Mouse (Mus musculus) heart, embryonic 12.5 days (tissue): ENCODE results near the gene Lyl1. TPM values are rescaled to one million over a fixed set of nuclear protein-coding genes. Genes with fewer than 3 reads are reported as not detected.

Experiments
- ATAC-seq: fragments of 200-750 bp; cut with Nextera tagmentation; 2 replicates; pipeline ENCODE4 v1.8.0; 2017; ENCODE audit warnings: moderate TSS enrichment, moderate library complexity; ENCODE audit not compliant: insufficient number of reproducible peaks, low FRiP score
- H3K27ac ChIP-seq: fragments of 300-500 bp; sonication (generic); 2 replicates; pipeline ENCODE4 v1.5.1; 2016; ENCODE audit warnings: mild to moderate bottlenecking, moderate library complexity; ENCODE audit not compliant: poor library complexity, severe bottlenecking
- H3K27me3 ChIP-seq: fragments of 300-500 bp; sonication (generic); replicated peaks from 2 replicates; pipeline ENCODE4 v1.6.1; 2016; ENCODE audit warnings: mild to moderate bottlenecking, moderate library complexity
- H3K36me3 ChIP-seq: fragments of 300-500 bp; sonication (generic); 2 replicates; pipeline ENCODE4 v1.6.1; 2016; ENCODE audit warnings: mild to moderate bottlenecking, moderate library complexity
- H3K4me1 ChIP-seq: fragments of 300-500 bp; sonication (generic); replicated peaks from 2 replicates; pipeline ENCODE4 v1.6.1; 2016; ENCODE audit warnings: mild to moderate bottlenecking
- H3K4me2 ChIP-seq: fragments of 300-500 bp; sonication (generic); 2 replicates; pipeline ENCODE4 v1.6.1; 2016; ENCODE audit warnings: mild to moderate bottlenecking, moderate library complexity
- H3K4me3 ChIP-seq: fragments of 300-500 bp; sonication (generic); 2 replicates; pipeline ENCODE4 v1.5.1; 2016; ENCODE audit warnings: mild to moderate bottlenecking
- H3K9ac ChIP-seq: fragments of 300-500 bp; sonication (generic); 2 replicates; pipeline ENCODE4 v1.6.1; 2016; ENCODE audit warnings: mild to moderate bottlenecking, moderate library complexity
- H3K9me3 ChIP-seq: fragments of 300-500 bp; sonication (generic); replicated peaks from 2 replicates; pipeline ENCODE4 v1.6.1; 2016; ENCODE audit warnings: mild to moderate bottlenecking, moderate library complexity
- WGBS: fragments of 180-500 bp; shearing (Covaris S2); methylation state at CpG from one replicate; pipeline ENCODE4 v1.1.7; 2016; 5-methylcytosine and 5-hydroxymethylcytosine counted together
- polyA plus RNA-seq: library from polyadenylated mRNA; unstranded; fragments of >200 nt; fragmentation: Nextera tagmentation; extraction: Ambion mirVana; gene quantifications from 2 replicates; pipeline ENCODE4 v1.2.1, GENCODE M21; 2016

Lyl1 gene
- polyA plus RNA-seq, 1 experiment from 2014 or later = 19.7 TPM

GRCm38 (mm10) chr8:84735597-84735996 is 34.3 kb downstream of the Lyl1 start:
- H3K4me3 ChIP-seq = no peak overlapping the region
- no peaks in the 10 kb centered on the region for H3K9me3 ChIP-seq
- no peaks in the 10 kb centered on the region for H3K36me3 ChIP-seq
- H3K27ac ChIP-seq = no peak overlapping the region
- peaks cover 22% of the 10 kb centered on the region for H3K27me3 ChIP-seq
- 51% methylated on average over 2 of the region's 2 CpGs for WGBS
- peak overlapping the region; percentile 23; the same call in 1 of the 2 replicates for H3K9ac ChIP-seq
- no peak for ATAC-seq
- H3K4me2 ChIP-seq = no peak overlapping the region
- H3K4me1 ChIP-seq = peaks cover 90% of the 10 kb centered on the region

GRCm38 (mm10) chr8:84736521-84736920 is 35.3 kb downstream of the Lyl1 start:
- H3K4me2 ChIP-seq = no peak overlapping the region
- H3K36me3 ChIP-seq = no peaks in the 10 kb centered on the region
- peaks cover 88% of the 10 kb centered on the region for H3K4me1 ChIP-seq
- H3K4me3 ChIP-seq = no peak overlapping the region
- H3K27ac ChIP-seq = no peak overlapping the region
- H3K9me3 ChIP-seq = no peaks in the 10 kb centered on the region
- H3K27me3 ChIP-seq = peaks cover 32% of the 10 kb centered on the region
- no peak for ATAC-seq
- 93% methylated on average over 4 of the region's 4 CpGs for WGBS
- H3K9ac ChIP-seq = peak overlapping the region; percentile 39; the same call in 1 of the 2 replicates

- peak; percentile 71 for ATAC-seq
Observed at GRCm38 (mm10) chr8:84737608-84738007, 36.4 kb downstream of the Lyl1 start.

GRCm38 (mm10) chr8:84738266-84738665 is 37.0 kb downstream of the Lyl1 start:
- Histone ChIP-seq H3K36me3 (no peaks in the 10 kb centered on the region), H3K27me3 (peaks cover 33% of the 10 kb centered on the region), H3K9me3 (no peaks in the 10 kb centered on the region), H3K4me3 (no peak overlapping the region), H3K4me1 (peaks cover 88% of the 10 kb centered on the region), H3K27ac (peak overlapping the region; percentile 9; the same call in 1 of the 2 replicates), H3K9ac (peak overlapping the region; percentile 35), H3K4me2 (peak overlapping the region; percentile 55)
- ATAC-seq = no peak
- 18% methylated on average over 10 of the region's 10 CpGs for WGBS

More at GRCm38 (mm10) chr8:84737608-84738007, 36.4 kb downstream of the Lyl1 start:
- Histone ChIP-seq H3K9ac (peak overlapping the region; percentile 35; the same call in 1 of the 2 replicates), H3K27ac (no peak overlapping the region), H3K27me3 (peaks cover 33% of the 10 kb centered on the region), H3K36me3 (no peaks in the 10 kb centered on the region), H3K9me3 (no peaks in the 10 kb centered on the region), H3K4me3 (no peak overlapping the region; the same call in 1 of the 2 replicates), H3K4me1 (peaks cover 88% of the 10 kb centered on the region), H3K4me2 (peak overlapping the region; percentile 55)
- WGBS = under 1% methylated on average over 16 of the region's 16 CpGs

GRCm38 (mm10) chr8:84738715-84739400 is 37.6 kb downstream of the Lyl1 start:
- Histone ChIP-seq H3K9ac (peak overlapping the region; percentile 35), H3K27me3 (peaks cover 33% of the 10 kb centered on the region)

GRCm38 (mm10) chr8:84739401-84739742 is 38.1 kb downstream of the Lyl1 start:
- WGBS = 16% methylated on average over 1 of the region's 1 CpGs

More at GRCm38 (mm10) chr8:84738715-84739400, 37.6 kb downstream of the Lyl1 start:
- Histone ChIP-seq H3K4me3 (no peak overlapping the region), H3K9me3 (no peaks in the 10 kb centered on the region), H3K36me3 (no peaks in the 10 kb centered on the region), H3K27ac (peak overlapping the region; percentile 22; the same call in 1 of the 2 replicates), H3K4me1 (peaks cover 88% of the 10 kb centered on the region), H3K4me2 (no peak overlapping the region; the same call in 1 of the 2 replicates)
- 66% methylated on average over 10 of the region's 10 CpGs for WGBS
- ATAC-seq = no peak

GRCm38 (mm10) chr8:84740895-84741843 is 39.9 kb downstream of the Lyl1 start:
- WGBS = 53% methylated on average over 13 of the region's 13 CpGs
- H3K4me2 ChIP-seq = no peak overlapping the region
- H3K9ac ChIP-seq = no peak overlapping the region
- no peaks in the 10 kb centered on the region for H3K36me3 ChIP-seq
- ATAC-seq = no peak
- peak overlapping the region; percentile 87; the same call in 1 of the 2 replicates for H3K27ac ChIP-seq
- peaks cover 30% of the 10 kb centered on the region for H3K27me3 ChIP-seq
- no peak overlapping the region for H3K4me3 ChIP-seq
- no peaks in the 10 kb centered on the region for H3K9me3 ChIP-seq
- H3K4me1 ChIP-seq = peaks cover 90% of the 10 kb centered on the region

More at GRCm38 (mm10) chr8:84739401-84739742, 38.1 kb downstream of the Lyl1 start:
- Histone ChIP-seq H3K36me3 (no peaks in the 10 kb centered on the region), H3K9me3 (no peaks in the 10 kb centered on the region), H3K27ac (peak overlapping the region; percentile 22; the same call in 1 of the 2 replicates), H3K9ac (no peak overlapping the region), H3K4me2 (no peak overlapping the region), H3K4me3 (no peak overlapping the region), H3K4me1 (peaks cover 88% of the 10 kb centered on the region), H3K27me3 (peaks cover 30% of the 10 kb centered on the region)
- no peak for ATAC-seq

GRCm38 (mm10) chr8:84742171-84743053 is 41.2 kb downstream of the Lyl1 start:
- Histone ChIP-seq H3K9me3 (no peaks in the 10 kb centered on the region), H3K4me2 (peak overlapping the region; percentile 62), H3K27ac (peak overlapping the region; percentile 87), H3K9ac (peak overlapping the region; percentile 66), H3K36me3 (no peaks in the 10 kb centered on the region), H3K4me3 (peak overlapping the region; percentile 27), H3K4me1 (peaks cover 93% of the 10 kb centered on the region), H3K27me3 (peaks cover 39% of the 10 kb centered on the region)
- WGBS = 16% methylated on average over 32 of the region's 32 CpGs
- ATAC-seq = peak; percentile 41

- Histone ChIP-seq H3K4me2 (peak overlapping the region; percentile 62), H3K9ac (peak overlapping the region; percentile 66), H3K4me3 (peak overlapping the region; percentile 27), H3K4me1 (peaks cover 87% of the 10 kb centered on the region), H3K9me3 (no peaks in the 10 kb centered on the region), H3K27ac (peak overlapping the region; percentile 87), H3K36me3 (no peaks in the 10 kb centered on the region), H3K27me3 (peaks cover 39% of the 10 kb centered on the region)
- no peak; the same call in 1 of the 2 replicates for ATAC-seq
- WGBS = 12% methylated on average over 10 of the region's 10 CpGs
Observed at GRCm38 (mm10) chr8:84743054-84743415, 41.8 kb downstream of the Lyl1 start.
